Mouse (Mus musculus) brain, embryonic 14.5 days (tissue): ENCODE measurements around the gene Tmem120b. TPM values are rescaled to one million over a fixed set of nuclear protein-coding genes. Genes with fewer than 3 reads are reported as not detected.
"Not testable (repeated sequence)": the region's sequence is repeated elsewhere in the genome, so short reads cannot be mapped to it uniquely, and the experiment has no call there.

Source experiments
- DNase-seq: peaks from one replicate; pipeline ENCODE4 v3.0.0-alpha.2; 2011; ENCODE audit warnings: low read depth
- CTCF ChIP-seq: fragments of 200-500 bp; IDR thresholded peaks from 2 replicates; pipeline ENCODE4 v1.5.1; 2012; ENCODE audit warnings: inconsistent platforms, mild to moderate bottlenecking, moderate library complexity, borderline replicate concordance; ENCODE audit not compliant: insufficient read depth, insufficient read length; ENCODE audit errors: extremely low read depth
- POLR2A ChIP-seq: fragments of 200-500 bp; IDR thresholded peaks from 2 replicates; pipeline ENCODE4 v1.6.1; 2012; ENCODE audit warnings: mild to moderate bottlenecking, inconsistent platforms, borderline replicate concordance; ENCODE audit not compliant: poor library complexity, insufficient read depth, insufficient read length, severe bottlenecking; ENCODE audit errors: extremely low read depth
- polyA plus RNA-seq: library from polyadenylated mRNA; depleted of rRNA; stranded (reverse); fragments of >200 nt; gene quantifications from 2 replicates; pipeline ENCODE4 v1.2.3, GENCODE M21; 2012

The Tmem120b gene
- polyA plus RNA-seq, 1 experiment, result 13.9 TPM

GRCm38 (mm10) chr5:123058251-123059102 is 9.7 kb upstream of the Tmem120b start:
- DNase-seq, result no peak
- TF ChIP-seq CTCF, result no peak
- TF ChIP-seq POLR2A, result no peak

- DNase-seq, result peak; percentile 60
- TF ChIP-seq CTCF, result peak; percentile 45; the same call in 1 of the 2 replicates
- TF ChIP-seq POLR2A, result no peak
Observed at GRCm38 (mm10) chr5:123059757-123060520, 8.3 kb upstream of the Tmem120b start.

GRCm38 (mm10) chr5:123060706-123061401 is 7.4 kb upstream of the Tmem120b start:
- DNase-seq, result no peak
- TF ChIP-seq POLR2A (no peak), CTCF (no peak)

- not testable (repeated sequence) for DNase-seq
Observed at GRCm38 (mm10) chr5:123061402-123061749, 6.8 kb upstream of the Tmem120b start.

- TF ChIP-seq POLR2A, result no peak
- no peak for TF ChIP-seq CTCF
- DNase-seq, result no peak
Observed at GRCm38 (mm10) chr5:123063141-123063540, 5.1 kb upstream of the Tmem120b start.

- TF ChIP-seq POLR2A (no peak), CTCF (peak; percentile 23; the same call in 1 of the 2 replicates)
- DNase-seq, result peak; percentile 95
Observed at GRCm38 (mm10) chr5:123064207-123064606, 4.0 kb upstream of the Tmem120b start.

- TF ChIP-seq POLR2A, result no peak
- peak; percentile 18; the same call in 1 of the 2 replicates for TF ChIP-seq CTCF
- DNase-seq, result peak; percentile 54
Observed at GRCm38 (mm10) chr5:123067395-123067995, 720 bp upstream of the Tmem120b start.

- no peak for DNase-seq
- TF ChIP-seq CTCF (no peak), POLR2A (no peak)
Observed at GRCm38 (mm10) chr5:123068714-123069113, 499 bp downstream of the Tmem120b start.

GRCm38 (mm10) chr5:123075576-123076418 is 7.6 kb downstream of the Tmem120b start:
- TF ChIP-seq POLR2A, result peak; percentile 60
- TF ChIP-seq CTCF, result no peak

GRCm38 (mm10) chr5:123076419-123077281 is 8.4 kb downstream of the Tmem120b start:
- peak; percentile 68 for DNase-seq
- no peak for TF ChIP-seq CTCF
- TF ChIP-seq POLR2A, result no peak

More at GRCm38 (mm10) chr5:123075576-123076418, 7.6 kb downstream of the Tmem120b start:
- DNase-seq, result peak; percentile 96

GRCm38 (mm10) chr5:123079568-123079967 is 11.4 kb downstream of the Tmem120b start:
- no peak for DNase-seq
- TF ChIP-seq POLR2A (no peak), CTCF (no peak)
